Mouse (Mus musculus) CH12.LX (cell line): ENCODE results near the gene Gm7247.

ENCODE experiments used
- ELF1 ChIP-seq: IDR thresholded peaks from 2 replicates; pipeline ENCODE4 v1.6.1; 2014; ENCODE audit warnings: low read depth, mild to moderate bottlenecking, inconsistent platforms, low read length, improper control_type of control experiment
- HCFC1 ChIP-seq: IDR thresholded peaks from 2 replicates; pipeline ENCODE4 v1.6.1; 2012; ENCODE audit warnings: low read depth, mild to moderate bottlenecking, inconsistent platforms, low read length, improper control_type of control experiment
- MAX ChIP-seq: IDR thresholded peaks from 2 replicates; pipeline ENCODE4 v1.6.1; 2011; ENCODE audit warnings: low read length, improper control_type of control experiment
- MEF2A ChIP-seq: IDR thresholded peaks from 2 replicates; pipeline ENCODE4 v1.6.1; 2014; ENCODE audit warnings: low read depth, mild to moderate bottlenecking, inconsistent platforms, low read length, improper control_type of control experiment, borderline replicate concordance
- NRF1 ChIP-seq: IDR thresholded peaks from 2 replicates; pipeline ENCODE4 v1.6.1; 2014; ENCODE audit warnings: low read depth, mild to moderate bottlenecking, inconsistent platforms, low read length, improper control_type of control experiment, moderate library complexity
- POLR2A ChIP-seq: IDR thresholded peaks from 2 replicates; pipeline ENCODE4 v1.6.1; 2011; ENCODE audit warnings: low read depth, mild to moderate bottlenecking, improper control_type of control experiment, low read length
- USF2 ChIP-seq: conservative IDR thresholded peaks from 2 replicates; pipeline ENCODE4 v1.6.1; 2011; ENCODE audit warnings: low read depth, low read length, improper control_type of control experiment

DNA sequence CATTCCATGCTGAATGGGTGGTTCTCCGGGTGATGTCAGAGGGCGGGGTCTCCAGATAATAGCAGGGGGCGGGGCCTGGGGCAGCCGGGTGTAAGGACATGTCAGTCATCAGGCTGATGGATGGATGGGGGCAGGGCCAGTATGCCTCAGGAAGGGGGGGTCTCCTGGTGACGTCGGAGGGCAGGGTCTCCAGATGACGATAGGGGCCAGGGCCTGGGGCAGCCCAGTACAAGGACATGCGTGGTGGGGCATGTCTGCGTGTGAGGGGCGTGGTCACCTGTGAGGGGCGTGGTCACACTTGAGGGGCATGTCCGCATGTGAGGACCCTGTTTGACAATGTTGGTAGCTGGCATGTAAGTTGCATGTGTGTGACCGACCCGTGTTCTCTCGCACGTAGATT lies 73.0 kb downstream of the Gm7247 start:
- TF ChIP-seq ELF1: no peak
- TF ChIP-seq POLR2A: no peak
- no peak for TF ChIP-seq HCFC1
- no peak for TF ChIP-seq NRF1
- no peak for TF ChIP-seq MAX
- TF ChIP-seq USF2: no peak
- TF ChIP-seq MEF2A: no peak
